Mouse (Mus musculus) liver, embryonic 11.5 days (tissue): ENCODE data around the gene E2f3. TPM values are rescaled to one million over a fixed set of nuclear protein-coding genes. Genes with fewer than 3 reads are reported as not detected.

Source experiments
- ATAC-seq: fragments of 200-750 bp; cut with Nextera tagmentation; replicated peaks from 2 replicates; pipeline ENCODE4 v1.8.0; 2017; ENCODE audit warnings: moderate number of reproducible peaks, mild to moderate bottlenecking, moderate TSS enrichment, moderate library complexity; ENCODE audit not compliant: low FRiP score
- DNase-seq: peaks from one replicate; pipeline ENCODE4 v3.0.0-alpha.2; 2017; ENCODE audit warnings: low spot score
- H3K27ac ChIP-seq: fragments of 300-500 bp; sonication (generic); 2 replicates; pipeline ENCODE4 v1.5.1; 2014; ENCODE audit warnings: mild to moderate bottlenecking, low read depth, low read length, control low read depth
- H3K27me3 ChIP-seq: fragments of 300-500 bp; sonication (generic); replicated peaks from 2 replicates; pipeline ENCODE4 v1.6.1; 2014; ENCODE audit warnings: low read length, mixed read lengths; ENCODE audit not compliant: control insufficient read depth, insufficient read depth
- H3K36me3 ChIP-seq: fragments of 300-500 bp; sonication (generic); 2 replicates; pipeline ENCODE4 v1.6.1; 2014; ENCODE audit warnings: mild to moderate bottlenecking, low read length, moderate library complexity, mixed read lengths; ENCODE audit not compliant: control insufficient read depth, insufficient read depth
- H3K4me1 ChIP-seq: fragments of 300-500 bp; sonication (generic); replicated peaks from 2 replicates; pipeline ENCODE4 v1.6.1; 2014; ENCODE audit warnings: low read length, mixed read lengths; ENCODE audit not compliant: control insufficient read depth, insufficient read depth
- H3K4me2 ChIP-seq: fragments of 300-500 bp; sonication (generic); 2 replicates; pipeline ENCODE4 v1.6.1; 2014; ENCODE audit warnings: mild to moderate bottlenecking, control low read depth, moderate library complexity
- H3K4me3 ChIP-seq: fragments of 300-500 bp; sonication (generic); 2 replicates; pipeline ENCODE4 v1.5.1; 2014; ENCODE audit warnings: low read depth, low read length, control low read depth
- H3K9ac ChIP-seq: fragments of 300-500 bp; sonication (generic); 2 replicates; pipeline ENCODE4 v1.6.1; 2014; ENCODE audit warnings: low read depth, low read length, control low read depth
- H3K9me3 ChIP-seq: fragments of 300-500 bp; sonication (generic); 2 replicates; pipeline ENCODE4 v1.6.1; 2016; ENCODE audit warnings: low read length, inconsistent platforms, mixed read lengths; ENCODE audit not compliant: control insufficient read depth
- WGBS: fragments of 180-500 bp; shearing (Covaris S2); extraction: QIAGEN DNeasy Blood & Tissue Kit; methylation state at CpG from one replicate; pipeline ENCODE4 v1.1.7; 2014; 5-methylcytosine and 5-hydroxymethylcytosine counted together
- polyA plus RNA-seq: library from polyadenylated mRNA; unstranded; fragments of >200 nt; fragmentation: Nextera tagmentation; extraction: Ambion mirVana; gene quantifications from 2 replicates; pipeline ENCODE4 v1.2.1, GENCODE M21; 2014

The E2f3 gene
- polyA plus RNA-seq, 1 experiment from 2014 or later, result 13.5 TPM

GRCm38 (mm10) chr13:29954741-29955140 lies 31.1 kb downstream of the E2f3 start:
- Histone ChIP-seq H3K4me2 (no peak overlapping the region), H3K27ac (no peak overlapping the region), H3K4me1 (peaks cover 7% of the 10 kb centered on the region; the same call in 1 of the 2 replicates), H3K36me3 (peaks cover 3% of the 10 kb centered on the region; the same call in 1 of the 2 replicates), H3K9me3 (peaks cover 3% of the 10 kb centered on the region; the same call in 1 of the 2 replicates), H3K9ac (no peak overlapping the region), H3K27me3 (no peaks in the 10 kb centered on the region), H3K4me3 (no peak overlapping the region)
- WGBS, result 91% methylated on average over 10 of the region's 10 CpGs
- ATAC-seq (no peak), DNase-seq (no peak)

DNA sequence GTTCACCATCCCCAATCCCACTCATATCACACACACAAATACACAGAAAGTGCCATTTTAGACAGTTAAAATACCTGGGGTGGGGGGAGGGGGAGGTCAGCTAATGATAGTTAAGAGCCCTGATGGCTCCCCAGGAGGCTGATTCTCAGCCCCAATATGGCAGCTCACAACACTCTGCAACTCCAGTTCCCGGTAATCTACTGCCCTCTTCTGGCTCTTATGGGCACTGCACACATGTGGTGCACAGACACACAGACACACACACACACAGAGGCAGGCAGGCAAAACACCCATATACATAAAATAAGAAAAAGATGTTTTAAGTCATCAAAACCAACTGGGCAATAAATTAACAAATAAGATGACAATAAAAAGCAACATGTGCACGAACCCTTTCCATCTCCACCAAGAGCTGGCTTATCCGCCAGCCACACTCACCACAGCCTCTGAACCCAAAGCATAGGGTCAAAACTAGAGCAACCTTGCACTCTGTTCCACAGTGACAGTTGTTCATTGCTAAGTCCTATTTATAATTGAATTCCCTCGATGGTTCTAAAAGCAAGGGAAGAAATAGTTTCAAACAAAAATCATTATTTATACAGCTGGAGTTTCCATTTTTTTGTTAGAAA lies 32.3 kb downstream of the E2f3 start:
- H3K9me3 ChIP-seq, result peaks cover 3% of the 10 kb centered on the region; the same call in 1 of the 2 replicates
- no peaks in the 10 kb centered on the region; the same call in 1 of the 2 replicates for H3K36me3 ChIP-seq
- no peak overlapping the region for H3K4me2 ChIP-seq
- H3K4me3 ChIP-seq, result no peak overlapping the region
- WGBS, result 96% methylated on average over 4 of the region's 4 CpGs
- no peak overlapping the region for H3K27ac ChIP-seq
- DNase-seq, result no peak
- no peak for ATAC-seq
- H3K27me3 ChIP-seq, result no peaks in the 10 kb centered on the region
- H3K9ac ChIP-seq, result no peak overlapping the region
- peaks cover 7% of the 10 kb centered on the region; the same call in 1 of the 2 replicates for H3K4me1 ChIP-seq

- Histone ChIP-seq H3K27me3 (no peaks in the 10 kb centered on the region), H3K4me2 (no peak overlapping the region), H3K27ac (no peak overlapping the region), H3K36me3 (no peaks in the 10 kb centered on the region; the same call in 1 of the 2 replicates), H3K4me1 (no peaks in the 10 kb centered on the region), H3K9me3 (no peaks in the 10 kb centered on the region), H3K9ac (no peak overlapping the region), H3K4me3 (no peak overlapping the region)
- ATAC-seq, result no peak
- no peak for DNase-seq
- WGBS, result 91% methylated on average over 8 of the region's 8 CpGs
Observed at GRCm38 (mm10) chr13:29946045-29946444, 39.8 kb downstream of the E2f3 start.

DNA sequence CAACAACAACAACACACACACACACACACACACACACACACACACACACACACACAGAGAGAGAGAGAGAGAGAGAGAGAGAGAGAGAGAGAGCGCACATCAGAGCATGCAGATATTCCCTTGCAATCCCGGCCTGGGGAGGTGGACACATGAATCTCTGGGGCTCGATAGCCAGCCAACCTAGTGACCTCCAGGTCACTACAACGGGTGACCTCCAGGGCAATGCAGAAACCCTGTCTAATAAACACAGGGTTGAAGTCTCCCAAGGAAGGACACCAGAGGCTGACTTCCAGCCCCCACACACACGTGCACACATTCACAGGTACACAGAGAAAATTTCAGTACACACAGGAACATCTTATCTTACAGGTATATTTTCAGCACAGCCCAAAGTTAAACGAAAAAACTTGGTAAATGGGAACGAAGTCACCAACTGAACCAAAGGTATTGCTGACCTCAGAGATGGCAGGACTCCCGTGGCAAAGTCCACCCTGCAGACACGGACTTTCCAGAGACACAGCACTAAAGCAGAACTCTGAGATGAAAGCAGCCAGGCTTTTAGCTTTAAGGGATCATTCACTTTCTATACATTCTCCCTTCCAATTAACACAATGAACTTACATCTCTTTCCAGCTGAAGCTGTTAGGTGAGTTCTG lies 40.8 kb downstream of the E2f3 start:
- H3K9ac ChIP-seq, result no peak overlapping the region
- no peak overlapping the region for H3K27ac ChIP-seq
- no peak for DNase-seq
- no peak for ATAC-seq
- H3K27me3 ChIP-seq, result no peaks in the 10 kb centered on the region
- peaks cover 4% of the 10 kb centered on the region for H3K36me3 ChIP-seq
- no peaks in the 10 kb centered on the region for H3K9me3 ChIP-seq
- no peak overlapping the region for H3K4me2 ChIP-seq
- no peaks in the 10 kb centered on the region for H3K4me1 ChIP-seq
- no peak overlapping the region for H3K4me3 ChIP-seq
- 68% methylated on average over 9 of the region's 9 CpGs for WGBS

DNA sequence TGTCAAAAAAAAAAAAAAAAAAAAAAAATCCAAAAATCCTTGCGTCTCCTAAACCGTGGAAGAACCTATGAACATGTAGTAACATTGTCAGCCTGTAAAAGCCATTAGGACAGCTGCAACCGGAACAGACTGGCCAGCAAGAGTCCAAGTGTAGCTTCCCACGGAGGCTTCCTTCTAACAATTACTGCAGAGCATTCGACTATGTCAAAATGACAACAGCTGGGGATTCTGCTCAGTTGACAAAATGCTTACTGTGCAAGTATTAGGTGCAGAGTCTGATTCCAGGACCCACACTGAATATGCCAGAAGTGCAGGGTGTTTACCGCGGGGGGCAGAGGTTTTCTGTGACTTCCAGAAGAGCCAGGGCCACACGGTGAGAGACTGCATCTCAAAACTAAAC lies 41.4 kb downstream of the E2f3 start:
- no peaks in the 10 kb centered on the region for H3K9me3 ChIP-seq
- WGBS, result 87% methylated on average over 8 of the region's 8 CpGs
- H3K4me3 ChIP-seq, result no peak overlapping the region
- H3K9ac ChIP-seq, result no peak overlapping the region
- H3K27ac ChIP-seq, result no peak overlapping the region
- H3K27me3 ChIP-seq, result no peaks in the 10 kb centered on the region
- no peak for DNase-seq
- ATAC-seq, result no peak
- no peaks in the 10 kb centered on the region for H3K4me1 ChIP-seq
- no peak overlapping the region for H3K4me2 ChIP-seq
- peaks cover 4% of the 10 kb centered on the region; the same call in 1 of the 2 replicates for H3K36me3 ChIP-seq

DNA sequence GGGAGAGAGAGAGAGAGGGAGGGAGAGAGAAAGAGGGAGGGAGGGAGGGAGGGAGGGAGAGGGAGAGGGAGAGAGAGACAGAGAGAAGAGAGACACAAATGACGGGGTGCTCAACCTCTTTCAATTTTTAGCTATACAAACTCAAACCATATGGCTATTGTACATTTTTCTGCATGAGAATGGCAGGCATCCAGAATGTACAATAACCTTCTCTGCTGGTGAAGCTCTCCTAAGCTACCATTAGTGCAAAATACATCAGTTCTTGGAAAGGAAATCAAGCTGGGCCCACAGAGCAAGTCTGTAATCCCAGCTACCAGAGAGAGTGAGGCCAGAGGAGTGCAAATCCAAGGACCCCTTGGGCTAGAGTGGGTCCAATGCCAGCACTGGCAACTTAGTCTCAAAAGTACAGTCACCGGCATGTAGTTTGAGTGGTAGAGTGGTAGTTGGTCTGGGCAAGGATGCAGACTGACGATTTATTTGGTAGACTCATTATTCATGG lies 42.3 kb downstream of the E2f3 start:
- Histone ChIP-seq H3K36me3 (peaks cover 4% of the 10 kb centered on the region; the same call in 1 of the 2 replicates), H3K4me1 (no peaks in the 10 kb centered on the region), H3K4me2 (no peak overlapping the region), H3K9ac (no peak overlapping the region), H3K27me3 (no peaks in the 10 kb centered on the region), H3K9me3 (no peaks in the 10 kb centered on the region), H3K27ac (no peak overlapping the region), H3K4me3 (no peak overlapping the region)
- ATAC-seq (no peak), DNase-seq (no peak)
- 76% methylated on average over 3 of the region's 3 CpGs for WGBS

DNA sequence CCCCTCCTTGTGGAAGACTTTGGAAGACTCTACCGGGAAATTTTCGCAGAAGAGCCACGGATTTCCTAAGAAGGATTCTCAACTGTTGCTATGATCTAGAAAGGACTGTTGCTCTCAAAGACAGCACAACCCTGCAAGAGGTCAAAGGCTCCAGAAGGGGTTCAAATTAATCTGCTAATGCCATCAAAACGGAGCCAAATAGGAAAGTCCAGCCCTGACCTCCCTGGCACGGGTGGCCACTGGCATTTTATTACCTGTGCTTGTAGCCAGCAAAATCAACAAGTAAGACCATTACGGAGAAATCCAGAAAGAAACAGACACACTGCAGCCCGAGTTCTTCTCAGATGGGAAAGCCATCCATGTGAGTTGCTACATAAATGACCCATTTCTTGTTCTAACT lies 45.8 kb downstream of the E2f3 start:
- no peaks in the 10 kb centered on the region for H3K9me3 ChIP-seq
- H3K4me1 ChIP-seq, result no peaks in the 10 kb centered on the region
- H3K9ac ChIP-seq, result no peak overlapping the region
- no peak overlapping the region for H3K4me2 ChIP-seq
- WGBS, result 81% methylated on average over 7 of the region's 7 CpGs
- no peak for ATAC-seq
- no peaks in the 10 kb centered on the region for H3K27me3 ChIP-seq
- no peak overlapping the region for H3K27ac ChIP-seq
- peaks cover 11% of the 10 kb centered on the region for H3K36me3 ChIP-seq
- H3K4me3 ChIP-seq, result no peak overlapping the region
- DNase-seq, result no peak

DNA sequence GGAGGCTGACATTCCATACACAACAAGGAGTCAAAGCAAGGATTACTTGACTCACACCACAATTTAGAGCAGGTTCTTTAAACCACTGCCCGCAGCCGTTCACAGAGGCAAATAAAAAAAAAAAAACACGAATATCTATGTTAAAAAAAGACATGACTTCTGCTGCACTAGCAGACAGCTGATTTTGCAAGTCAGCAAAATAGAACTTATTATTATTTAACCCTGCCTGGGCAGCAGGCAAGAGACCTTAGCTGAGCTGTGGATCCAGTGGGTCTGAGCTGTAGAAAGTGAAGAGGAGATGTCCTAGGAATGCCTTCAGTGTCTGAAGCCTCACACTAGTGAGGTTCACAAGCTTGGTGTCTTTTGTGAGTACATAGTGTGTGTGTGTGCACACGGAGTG lies 46.5 kb downstream of the E2f3 start:
- Histone ChIP-seq H3K36me3 (peaks cover 11% of the 10 kb centered on the region), H3K27ac (no peak overlapping the region), H3K4me2 (no peak overlapping the region), H3K9ac (no peak overlapping the region), H3K9me3 (no peaks in the 10 kb centered on the region), H3K4me1 (no peaks in the 10 kb centered on the region), H3K4me3 (no peak overlapping the region), H3K27me3 (no peaks in the 10 kb centered on the region)
- WGBS, result 84% methylated on average over 4 of the region's 4 CpGs
- DNase-seq (no peak), ATAC-seq (no peak)

GRCm38 (mm10) chr13:29938776-29939175 lies 47.1 kb downstream of the E2f3 start:
- no peaks in the 10 kb centered on the region for H3K4me1 ChIP-seq
- no peaks in the 10 kb centered on the region for H3K9me3 ChIP-seq
- no peak overlapping the region for H3K4me2 ChIP-seq
- H3K36me3 ChIP-seq, result peaks cover 11% of the 10 kb centered on the region
- DNase-seq (no peak), ATAC-seq (no peak)
- H3K9ac ChIP-seq, result no peak overlapping the region
- no peak overlapping the region for H3K27ac ChIP-seq
- no peak overlapping the region for H3K4me3 ChIP-seq
- H3K27me3 ChIP-seq, result no peaks in the 10 kb centered on the region
- 83% methylated on average over 6 of the region's 6 CpGs for WGBS
